Mouse (Mus musculus) Patski (cell line): ENCODE measurements around the gene Hat1. TPM values are rescaled to one million over a fixed set of nuclear protein-coding genes. Genes with fewer than 3 reads are reported as not detected.

Source experiments
- ATAC-seq: fragments of 100-300 bp; one replicate; pipeline ENCODE4 v1.8.0; 2021
- CTCF ChIA-PET: fragments of 350-600 bp; sonication (Branson Sonifier 250); formaldehyde crosslinking; loops from one replicate; lab custom pipeline; 2022; ENCODE audit warnings: inconsistent platforms; lab: Charles Lee
- POLR2A ChIA-PET: fragments of 350-600 bp; sonication (Branson Sonifier 250); formaldehyde crosslinking; loops from one replicate; lab custom pipeline; 2022; ENCODE audit warnings: antibody characterized with exemption, inconsistent platforms; lab: Charles Lee
- DNase-seq: peaks from one replicate; pipeline ENCODE4 v3.0.0-alpha.2; 2011; ENCODE audit warnings: low read depth, low spot score
- H3K27me3 ChIP-seq: fragments of 371-371 bp; one replicate; pipeline ENCODE4 v1.5.1; 2021
- CTCF ChIP-seq: fragments of 100-300 bp; IDR thresholded peaks from one replicate; pipeline ENCODE4 v1.5.1; 2021
- in situ Hi-C: fragments of 300-500 bp; cut with MboI; formaldehyde crosslinking; loops from 3 replicates; pipeline ENCODE4 v1.11.1; 2018; ENCODE audit warnings: low pct_unique_long_range_greater_than_20kb, mixed read lengths
- polyA plus RNA-seq: library from polyadenylated mRNA; unstranded; gene quantifications from one replicate; pipeline ENCODE4 v1.2.3, GENCODE M21; 2021

Gene Hat1
- polyA plus RNA-seq, 1 experiment from 2014 or later, result 66.8 TPM

- no peak for TF ChIP-seq CTCF
- DNase-seq (no peak), ATAC-seq (no peak)
- ChIA-PET POLR2A (interaction anchor here (1.2 kb wide), 1 partner anchor 11 kb away, joined by 3 read pairs; no protein-coding TSS in a partner anchor), CTCF (interaction anchor here (1.8 kb wide), 1 partner anchor 15 kb away, joined by 4 read pairs; no protein-coding TSS in a partner anchor)
- in situ Hi-C loops, result no loop called here
- H3K27me3 ChIP-seq, result no peaks in the 10 kb centered on the region
Measured at GRCm38 (mm10) chr2:71424545-71424944, 35.8 kb downstream of the Hat1 start.

- POLR2A ChIA-PET, result no interaction called here
- no peak for TF ChIP-seq CTCF
- ATAC-seq, result no peak
- CTCF ChIA-PET, result no interaction called here
- H3K27me3 ChIP-seq, result no peaks in the 10 kb centered on the region
- DNase-seq, result no peak
- in situ Hi-C loops, result loop anchor here (25.0 kb wide), 1 partner anchor 402 kb away; no protein-coding TSS in a partner anchor
Measured at GRCm38 (mm10) chr2:71435440-71435839, 46.7 kb downstream of the Hat1 start.

DNA sequence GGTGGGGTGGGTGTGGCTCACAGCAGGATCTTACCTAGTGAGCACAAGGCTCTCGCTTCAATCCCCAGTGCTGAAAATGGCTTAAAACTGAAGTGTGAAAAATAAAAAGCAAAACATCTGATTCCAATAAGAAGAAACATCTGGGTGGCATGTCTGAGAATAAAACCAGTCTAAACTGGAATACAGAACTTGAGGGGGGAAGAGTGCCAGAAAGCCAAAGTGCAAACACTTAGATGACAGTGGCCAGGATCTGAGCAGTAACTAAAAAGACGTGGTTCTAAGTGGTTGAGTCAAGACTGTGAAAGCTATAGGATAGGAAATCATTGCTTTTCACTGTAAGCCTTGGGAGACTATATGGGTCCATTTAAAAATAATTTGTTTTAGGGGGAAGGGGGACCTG is 54.6 kb downstream of the Hat1 start:
- TF ChIP-seq CTCF, result no peak
- ATAC-seq (no peak), DNase-seq (no peak)
- ChIA-PET CTCF (no interaction called here), POLR2A (no interaction called here)
- in situ Hi-C loops, result loop anchor here (25.0 kb wide), 1 partner anchor 394 kb away; no protein-coding TSS in a partner anchor
- H3K27me3 ChIP-seq, result no peaks in the 10 kb centered on the region

DNA sequence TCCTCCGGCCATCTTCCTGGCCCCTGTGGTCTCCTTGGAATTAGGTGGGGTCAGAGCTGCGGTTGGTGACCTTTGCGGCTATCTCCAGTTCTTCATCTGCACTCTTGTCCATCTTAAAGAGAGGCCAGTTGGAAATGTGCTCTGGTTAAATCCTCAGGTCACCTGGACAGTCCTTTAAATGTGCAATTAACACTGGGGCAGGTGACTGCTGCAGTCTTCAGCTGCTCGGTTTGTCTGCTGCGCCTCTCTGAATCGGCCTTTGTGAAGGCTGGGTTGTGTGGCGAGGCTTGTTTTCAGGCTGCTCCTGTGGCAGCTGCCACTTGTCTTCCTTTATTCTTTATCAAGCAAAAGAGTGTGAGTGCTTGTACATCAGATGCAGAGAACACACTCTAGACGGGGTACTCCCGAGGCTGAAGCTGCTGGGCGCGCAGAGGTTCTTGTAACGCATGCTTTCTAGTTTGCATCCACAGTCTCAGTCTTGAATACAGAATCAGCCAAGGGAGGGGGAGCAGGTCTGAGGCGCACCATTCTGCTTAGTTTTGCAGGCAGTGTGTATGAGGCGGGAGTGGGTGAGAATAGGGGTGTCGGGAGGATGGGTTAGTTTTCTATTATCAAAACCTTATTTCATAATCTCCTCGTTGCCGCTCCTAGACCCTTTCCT is 56.9 kb downstream of the Hat1 start:
- in situ Hi-C loops, result loop anchor here (25.0 kb wide), 1 partner anchor 392 kb away; no protein-coding TSS in a partner anchor
- POLR2A ChIA-PET, result no interaction called here
- DNase-seq (no peak), ATAC-seq (no peak)
- TF ChIP-seq CTCF, result no peak
- H3K27me3 ChIP-seq, result no peaks in the 10 kb centered on the region
- CTCF ChIA-PET, result no interaction called here

GRCm38 (mm10) chr2:71449604-71450003 is 60.8 kb downstream of the Hat1 start:
- POLR2A ChIA-PET, result no interaction called here
- TF ChIP-seq CTCF, result peak; percentile 55

GRCm38 (mm10) chr2:71451761-71452160 is 63.0 kb downstream of the Hat1 start:
- H3K27me3 ChIP-seq, result no peaks in the 10 kb centered on the region
- CTCF ChIA-PET, result no interaction called here
- ATAC-seq (no peak), DNase-seq (no peak)
- TF ChIP-seq CTCF, result peak; percentile 36
- POLR2A ChIA-PET, result interaction anchor here (0.5 kb wide), 1 partner anchor 151 kb away, joined by 3 read pairs; no protein-coding TSS in a partner anchor
- in situ Hi-C loops, result loop anchor here (5.0 kb wide), 1 partner anchor 91 kb away; no protein-coding TSS in a partner anchor

More at GRCm38 (mm10) chr2:71449604-71450003, 60.8 kb downstream of the Hat1 start:
- no peak for DNase-seq
- no peaks in the 10 kb centered on the region for H3K27me3 ChIP-seq
- CTCF ChIA-PET, result no interaction called here
- in situ Hi-C loops, result loop anchor here (5.0 to 25.0 kb wide), 2 partner anchors 93 to 388 kb away; no protein-coding TSS in a partner anchor
- no peak for ATAC-seq

DNA sequence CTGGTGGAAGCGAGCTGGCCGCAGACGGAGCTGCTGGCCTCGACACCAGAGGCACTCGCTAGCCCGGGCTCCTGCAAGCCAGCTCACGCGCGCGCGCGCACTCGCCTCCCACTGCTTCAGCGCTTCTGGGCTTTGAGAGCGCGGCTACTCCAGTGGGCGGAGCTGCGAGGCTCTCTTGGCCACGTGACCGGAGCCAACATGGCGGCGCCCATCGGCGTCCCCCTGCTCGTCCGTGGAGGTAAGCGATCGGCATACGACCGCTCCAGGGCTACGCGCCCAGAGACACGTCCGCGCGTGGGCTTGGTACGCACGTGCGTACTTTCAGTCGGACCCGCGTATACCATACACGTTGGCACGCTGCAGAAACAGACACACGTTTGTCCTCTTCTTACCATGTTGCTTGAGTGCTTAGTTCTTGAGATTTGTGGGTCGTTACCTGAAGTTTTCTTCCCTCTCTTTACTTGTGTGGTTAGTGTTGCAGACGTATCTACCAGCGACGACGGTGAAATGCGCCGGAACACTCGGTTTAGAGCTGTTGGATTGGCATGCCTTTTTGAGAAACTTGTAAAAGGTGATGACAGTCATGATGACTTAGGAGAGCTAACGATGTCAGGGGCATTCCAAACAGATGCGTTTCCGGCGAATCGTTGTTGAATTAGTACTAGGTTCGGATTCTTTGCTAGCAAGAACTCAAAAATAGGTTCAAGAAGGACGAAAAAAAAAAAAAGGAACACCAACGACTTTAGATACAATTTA is 64.6 kb downstream of the Hat1 start, which contains the start of gene Metap1d:
Gene Metap1d (plus strand): TSS at position 116 of the 756 bp plus-strand sequence.
- ATAC-seq (peak; percentile 67), DNase-seq (peak; percentile 35)
- ChIA-PET CTCF (interaction anchor here (0.6 to 1.3 kb wide), 6 partner anchors 15 to 94 kb away, joined by 3 to 6 read pairs (median 4); partner anchors contain the start of gene Dlx2), POLR2A (interaction anchor here (0.7 to 0.9 kb wide), 3 partner anchors 46 to 108 kb away, joined by 3 read pairs; no protein-coding TSS in a partner anchor)
- in situ Hi-C loops, result loop anchor here (5.0 kb wide), 1 partner anchor 89 kb away; no protein-coding TSS in a partner anchor
- no peaks in the 10 kb centered on the region for H3K27me3 ChIP-seq
- no peak for TF ChIP-seq CTCF

GRCm38 (mm10) chr2:71453917-71454260 is 65.1 kb downstream of the Hat1 start:
- ChIA-PET CTCF (interaction anchor here (1.0 to 1.3 kb wide), 3 partner anchors 15 to 64 kb away, joined by 3 read pairs; no protein-coding TSS in a partner anchor), POLR2A (interaction anchor here (0.6 kb wide), 1 partner anchor 98 kb away, joined by 6 read pairs; no protein-coding TSS in a partner anchor)
- ATAC-seq, result no peak
- in situ Hi-C loops, result loop anchor here (5.0 kb wide), 1 partner anchor 88 kb away; no protein-coding TSS in a partner anchor
- no peak for TF ChIP-seq CTCF
- H3K27me3 ChIP-seq, result no peaks in the 10 kb centered on the region
- no peak for DNase-seq

- ChIA-PET CTCF (no interaction called here), POLR2A (no interaction called here)
- DNase-seq, result no peak
- no peak for TF ChIP-seq CTCF
- H3K27me3 ChIP-seq, result no peaks in the 10 kb centered on the region
- in situ Hi-C loops, result no loop called here
- no peak for ATAC-seq
Measured at GRCm38 (mm10) chr2:71458624-71459023, 69.9 kb downstream of the Hat1 start.

DNA sequence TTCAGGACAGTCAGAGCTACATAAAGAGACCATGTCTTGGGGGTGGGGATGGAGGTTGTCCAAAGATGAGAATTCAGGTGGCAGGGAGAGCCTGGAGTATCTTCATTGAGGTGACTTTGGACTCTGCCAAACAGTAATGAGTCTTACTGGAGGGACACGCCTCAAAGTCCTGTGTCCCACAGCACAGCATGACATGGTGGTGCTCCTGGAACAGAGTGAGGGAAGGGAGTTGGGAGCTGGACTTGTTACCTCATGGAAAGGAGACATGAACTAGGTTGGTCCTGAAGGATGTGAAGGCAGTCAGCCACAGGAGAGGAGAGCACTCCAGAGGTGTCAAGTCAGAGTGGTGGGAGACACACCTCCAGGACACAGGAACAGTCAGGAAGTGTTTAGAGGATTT is 70.9 kb downstream of the Hat1 start:
- no peaks in the 10 kb centered on the region for H3K27me3 ChIP-seq
- ChIA-PET CTCF (no interaction called here), POLR2A (no interaction called here)
- no peak for ATAC-seq
- in situ Hi-C loops, result no loop called here
- TF ChIP-seq CTCF, result no peak
- DNase-seq, result no peak
